Mouse (Mus musculus): ENCODE results near the gene Hes3.

Hes3 gene

GRCm38 (mm10) chr4:152305991-152306390 lies 14.5 kb upstream of the Hes3 start:
- no peak for DNase-seq (ENCODE audit: low read depth, low spot score)

- DNase-seq (ENCODE audit: low read depth, low spot score), result no peak
Measured at GRCm38 (mm10) chr4:152304685-152305084, 13.2 kb upstream of the Hes3 start.

DNA sequence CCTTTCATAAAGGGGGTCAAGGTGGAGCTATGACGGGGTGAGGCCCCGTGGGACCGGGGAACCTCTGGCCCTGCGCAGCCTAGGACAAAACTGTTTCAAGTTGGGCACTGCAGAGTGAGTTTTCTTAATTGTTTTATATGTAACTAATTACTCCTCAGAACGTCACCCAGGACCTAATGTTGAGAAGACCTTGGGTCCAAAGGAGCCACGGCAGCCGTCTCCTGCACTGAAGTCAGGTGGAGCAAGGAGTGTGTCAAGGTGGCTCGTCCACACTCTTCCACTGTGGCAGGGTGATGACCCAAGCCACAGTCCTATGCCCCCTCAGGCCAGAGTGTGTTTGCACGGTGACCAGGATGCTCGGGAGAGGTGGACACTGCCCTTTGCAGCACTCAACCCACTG lies 11.7 kb upstream of the Hes3 start:
- no peak for DNase-seq (ENCODE audit: low read depth, low spot score)

DNA sequence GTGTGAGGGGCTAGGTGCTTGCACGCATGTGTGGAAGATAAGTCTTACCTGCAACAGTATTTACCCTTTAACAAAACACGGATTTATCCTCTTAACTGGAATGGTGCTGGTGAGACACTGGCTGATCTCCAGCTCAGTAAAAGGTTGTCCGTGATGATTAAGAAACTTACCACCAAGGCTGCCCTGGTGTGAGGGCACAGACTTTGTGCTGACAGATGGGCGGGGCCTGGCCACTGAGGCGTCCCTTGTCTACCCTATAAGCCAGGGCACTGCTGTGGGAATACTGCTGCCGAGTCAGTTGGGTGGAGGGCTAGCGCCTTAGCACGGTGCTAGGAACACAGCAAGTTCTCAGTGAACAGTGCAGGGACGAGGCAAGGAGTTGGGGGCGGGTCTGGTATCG lies 10.6 kb upstream of the Hes3 start:
- no peak for DNase-seq (ENCODE audit: low read depth, low spot score)

DNA sequence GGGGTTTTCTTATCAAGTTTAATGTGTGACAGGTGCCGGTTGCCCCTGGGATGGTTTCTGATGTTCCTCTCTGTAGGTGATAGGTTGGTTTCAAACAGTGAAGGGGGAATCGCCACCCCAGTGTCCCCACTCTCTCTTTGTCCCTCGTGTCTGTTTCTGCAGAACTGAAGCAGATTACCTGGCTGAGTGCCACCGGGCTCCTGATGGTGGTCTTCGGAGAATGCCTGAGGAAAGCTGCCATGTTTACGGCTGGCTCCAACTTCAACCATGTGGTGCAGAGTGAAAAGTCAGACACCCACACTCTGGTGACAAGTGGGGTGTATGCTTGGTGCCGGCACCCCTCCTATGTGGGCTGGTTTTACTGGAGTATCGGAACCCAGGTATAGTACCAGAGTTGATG lies 8.9 kb upstream of the Hes3 start:
- DNase-seq (ENCODE audit: low read depth, low spot score), result no peak

GRCm38 (mm10) chr4:152298836-152299235 lies 7.4 kb upstream of the Hes3 start:
- no peak for DNase-seq (ENCODE audit: low read depth, low spot score)

DNA sequence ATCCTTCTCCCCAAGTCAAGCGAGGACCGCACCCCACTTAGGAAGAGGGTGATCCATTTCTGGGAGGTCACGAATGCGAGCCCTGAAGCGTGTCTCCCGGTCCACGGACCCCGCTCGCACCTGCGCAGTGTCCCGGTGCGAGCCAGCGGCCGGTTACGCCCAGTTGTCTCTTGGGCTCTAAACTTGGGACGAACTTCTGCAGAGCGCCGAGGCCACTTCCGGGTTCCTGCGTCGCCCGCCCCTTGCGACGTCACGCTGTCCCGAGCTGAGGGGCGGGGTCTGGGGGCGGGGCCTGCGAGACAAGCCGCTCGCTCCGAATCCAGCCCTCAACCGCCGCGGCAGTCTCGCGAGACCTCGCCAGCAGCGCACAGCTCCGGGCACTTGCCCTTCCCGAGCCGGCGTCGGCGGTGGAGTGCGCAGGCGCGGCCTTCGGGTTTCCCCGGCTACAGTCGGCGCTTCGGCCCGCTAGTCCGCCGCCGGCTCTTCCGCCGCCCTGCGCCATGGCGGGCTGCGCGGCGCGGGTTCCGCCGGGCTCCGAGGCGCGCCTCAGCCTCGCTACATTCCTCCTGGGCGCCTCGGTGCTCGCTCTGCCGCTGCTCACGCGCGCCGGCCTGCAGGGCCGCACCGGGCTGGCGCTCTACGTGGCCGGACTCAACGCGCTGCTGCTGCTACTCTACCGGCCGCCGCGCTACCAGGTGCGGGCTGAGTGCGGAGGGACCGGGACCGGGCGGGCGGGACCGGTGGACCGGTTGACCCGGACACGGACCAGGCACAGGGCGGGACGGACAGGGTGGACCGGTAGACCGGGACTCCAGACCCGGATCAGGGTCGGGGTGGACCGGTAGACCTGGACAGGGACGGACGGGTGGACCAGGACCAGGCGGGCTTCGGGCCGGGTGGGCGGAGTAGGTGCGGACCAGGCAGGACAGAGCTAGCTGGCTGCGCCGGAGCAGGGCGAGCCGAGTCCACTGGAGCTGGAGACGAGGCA lies 5.7 kb upstream of the Hes3 start, which contains the start of gene Icmt:
Gene Icmt (plus strand): TSS at position 354 of the 988 bp plus-strand sequence.
- DNase-seq (ENCODE audit: low read depth, low spot score), result peak; percentile 95

DNA sequence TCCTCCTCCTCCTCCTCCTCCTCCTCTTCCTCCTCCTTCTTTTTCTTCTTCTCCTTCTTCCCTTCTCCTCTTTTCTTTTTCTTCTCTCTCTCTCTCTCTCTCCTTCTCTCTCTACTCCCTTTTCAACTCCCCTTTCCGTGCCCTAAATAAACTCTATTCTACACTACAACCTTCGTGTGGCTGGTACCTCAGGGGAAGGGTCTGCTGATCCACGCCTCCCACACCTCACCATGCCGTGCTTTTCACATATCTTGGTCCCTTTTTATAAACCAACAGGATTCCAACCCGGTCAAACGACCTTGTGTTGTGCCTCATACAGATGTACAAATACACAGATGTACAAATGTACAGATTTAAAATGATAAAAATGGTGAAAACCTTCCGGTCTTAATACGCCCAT lies 4.9 kb upstream of the Hes3 start:
- DNase-seq (ENCODE audit: low read depth, low spot score), result no peak

DNA sequence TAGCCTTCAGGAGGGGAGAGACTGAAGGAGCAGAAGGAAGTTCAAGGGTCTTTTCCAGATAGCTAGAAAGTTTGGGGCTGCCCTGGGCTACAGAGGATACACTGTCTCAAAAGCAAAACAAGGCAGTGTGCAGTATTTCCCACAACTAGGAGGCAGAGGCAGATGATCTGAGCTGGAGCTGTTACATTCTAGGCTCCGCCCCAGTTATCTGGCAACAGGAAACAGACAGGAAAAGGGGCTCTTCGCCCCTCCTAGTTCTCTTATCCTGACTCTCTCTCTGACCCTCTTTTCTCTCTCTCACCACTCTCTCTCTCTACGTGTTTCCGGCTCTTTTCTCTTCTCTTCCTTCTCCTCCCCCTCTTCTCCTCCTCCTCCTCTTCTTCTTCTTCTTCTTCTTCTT lies 4.5 kb upstream of the Hes3 start:
- no peak for DNase-seq (ENCODE audit: low read depth, low spot score)

- DNase-seq (ENCODE audit: low read depth, low spot score), result no peak
Measured at GRCm38 (mm10) chr4:152294188-152294929, 2.9 kb upstream of the Hes3 start.

DNA sequence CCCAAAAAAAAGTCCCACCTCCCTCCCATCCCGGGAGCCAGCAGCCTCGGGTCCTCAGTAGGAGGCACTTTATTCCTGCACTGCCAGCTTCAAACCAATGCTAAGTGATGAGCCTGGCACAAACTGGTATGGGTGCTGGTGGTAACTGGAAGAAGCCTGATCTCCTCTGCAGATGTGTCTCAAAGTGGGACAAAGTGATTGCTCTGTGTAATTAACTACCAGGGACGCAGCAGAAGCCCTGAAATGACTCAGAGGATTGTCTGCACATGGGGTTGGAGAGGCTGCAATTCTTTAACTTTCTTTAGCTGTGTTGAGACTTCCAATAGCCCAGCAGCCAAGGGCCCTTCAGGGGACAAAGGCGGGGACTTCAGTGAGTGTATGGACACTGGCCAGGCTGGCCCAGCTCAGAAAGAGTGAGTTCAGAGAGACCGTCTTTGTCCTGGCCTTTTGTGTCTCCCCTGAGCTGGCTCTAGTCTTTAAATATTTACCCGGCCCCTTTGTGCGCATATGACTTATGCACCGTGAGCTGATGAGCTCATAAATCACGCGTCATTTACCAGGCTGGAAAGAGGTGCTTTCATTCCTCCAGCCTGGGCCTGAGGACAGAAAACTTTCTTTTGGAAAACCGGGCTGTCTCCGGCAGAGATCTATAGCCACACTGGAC lies 772 bp upstream of the Hes3 start:
- DNase-seq (ENCODE audit: low read depth, low spot score), result no peak

GRCm38 (mm10) chr4:152290991-152291390 lies 471 bp downstream of the Hes3 start:
- DNase-seq (ENCODE audit: low read depth, low spot score), result no peak

- no peak for DNase-seq (ENCODE audit: low read depth, low spot score)
Measured at GRCm38 (mm10) chr4:152290385-152290784, 1.1 kb downstream of the Hes3 start.

- no peak for DNase-seq (ENCODE audit: low read depth, low spot score)
Measured at GRCm38 (mm10) chr4:152288398-152288945, 3.0 kb downstream of the Hes3 start.

DNA sequence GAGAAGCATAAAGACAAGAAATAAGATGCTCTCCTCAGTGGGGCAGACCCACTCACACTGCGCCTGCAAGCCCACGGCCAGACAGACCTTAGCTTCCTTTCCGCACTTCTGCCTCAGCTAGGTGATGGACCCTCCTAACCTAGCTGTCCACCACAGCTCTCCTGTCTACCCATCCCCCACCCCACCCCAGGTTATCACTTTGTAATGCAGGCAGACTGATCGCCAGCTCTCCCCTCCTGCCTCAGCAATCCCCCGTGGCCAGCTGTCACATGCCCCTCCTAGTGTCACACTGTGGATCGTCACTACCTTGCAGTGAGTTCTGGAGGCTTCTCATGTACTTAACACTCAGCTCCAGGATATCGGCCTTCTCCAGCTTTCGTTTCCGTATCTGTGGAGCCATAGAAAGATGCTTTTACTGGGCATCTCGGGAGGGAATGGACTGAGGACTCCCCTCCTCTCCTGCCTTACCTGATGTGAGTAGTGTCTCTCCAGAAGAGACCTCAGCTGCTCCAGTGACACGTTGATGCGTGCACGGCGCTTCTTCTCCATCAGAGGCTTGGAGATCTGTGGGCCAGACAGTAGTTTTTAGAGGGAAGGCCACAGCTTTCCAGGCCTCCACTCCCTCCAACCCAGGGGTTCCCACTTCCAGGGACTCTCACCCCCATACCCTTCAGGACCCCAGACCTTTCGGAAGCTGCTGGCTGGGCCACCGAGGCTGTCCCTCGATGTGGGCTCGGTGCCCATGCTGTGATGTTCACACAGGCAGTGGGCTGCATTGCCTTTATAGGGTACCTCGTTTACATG lies 3.9 kb downstream of the Hes3 start:
- DNase-seq (ENCODE audit: low read depth, low spot score), result no peak

DNA sequence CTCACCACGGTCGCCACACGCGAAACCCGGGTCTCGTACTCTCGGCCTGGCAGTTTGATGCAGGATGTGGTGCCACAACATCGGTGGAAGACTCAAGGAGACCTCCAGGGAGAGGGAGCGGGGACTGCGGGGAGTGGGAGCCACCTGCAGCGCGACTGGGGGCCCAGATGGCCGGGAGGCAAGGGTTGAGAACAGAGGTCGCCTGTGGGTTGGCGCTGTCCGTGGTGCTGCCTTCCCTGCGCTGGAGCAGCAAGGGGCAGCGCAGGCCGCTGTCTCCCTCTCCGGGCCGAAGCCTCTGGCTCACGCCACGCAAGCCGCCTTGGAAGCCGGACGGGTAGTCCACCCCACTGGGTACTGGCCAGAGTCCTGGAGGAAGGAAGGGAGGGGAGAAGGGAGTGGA lies 4.6 kb downstream of the Hes3 start:
- no peak for DNase-seq (ENCODE audit: low read depth, low spot score)

- no peak for DNase-seq (ENCODE audit: low read depth, low spot score)
Measured at GRCm38 (mm10) chr4:152286183-152286582, 5.3 kb downstream of the Hes3 start.

GRCm38 (mm10) chr4:152285505-152285904 lies 6.0 kb downstream of the Hes3 start:
- no peak for DNase-seq (ENCODE audit: low read depth, low spot score)

DNA sequence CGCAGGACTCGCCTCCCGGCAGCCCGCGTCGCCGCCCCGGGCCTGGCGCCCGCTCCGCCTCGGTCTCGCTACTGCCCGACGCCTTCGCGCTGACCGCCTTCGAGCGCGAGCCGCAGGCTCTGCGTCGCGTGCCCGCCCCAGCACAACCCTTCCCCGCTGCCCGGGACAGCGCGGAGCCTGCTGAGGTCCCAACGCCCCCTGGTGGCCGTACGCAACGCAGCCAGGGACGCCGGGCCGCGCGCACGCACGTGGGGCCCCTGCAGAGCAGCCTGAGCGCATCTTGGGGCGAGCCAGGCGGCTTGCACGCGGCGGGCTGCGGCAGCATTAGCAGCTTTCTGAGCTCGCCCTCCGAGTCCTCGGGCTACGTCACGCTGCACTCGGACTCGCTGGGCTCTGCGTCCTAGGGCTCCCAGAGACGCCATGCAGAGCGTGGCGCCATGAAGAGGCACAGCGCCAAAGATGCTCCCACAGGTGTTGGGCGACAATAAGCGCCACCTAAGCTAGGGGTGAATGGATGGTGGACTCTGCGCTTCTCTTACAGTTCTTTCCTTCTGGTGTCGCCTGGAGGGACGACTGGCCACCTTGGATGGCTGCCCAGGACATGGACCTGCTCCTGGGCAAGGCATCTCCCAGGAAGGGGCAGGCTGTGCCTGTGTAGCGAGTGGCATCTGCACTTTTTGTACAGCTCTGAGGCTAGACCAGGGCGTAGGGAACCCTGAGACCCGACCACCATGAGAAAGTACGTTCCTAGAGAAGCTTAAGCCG lies 8.1 kb downstream of the Hes3 start:
- DNase-seq (ENCODE audit: low read depth, low spot score), result no peak

- DNase-seq (ENCODE audit: low read depth, low spot score), result no peak
Measured at GRCm38 (mm10) chr4:152282721-152283120, 8.7 kb downstream of the Hes3 start.

Data from telencephalon, adult 2 months (tissue).